Mouse (Mus musculus) cerebellum, adult 8-10 months (tissue): ENCODE data around the gene March8.

Experiments
- DNase-seq: peaks from one replicate; pipeline ENCODE4 v3.0.0; 2022

Gene March8

GRCm38 (mm10) chr6:116374136-116374535 lies 36.3 kb downstream of the March8 start:
- no peak for DNase-seq

GRCm38 (mm10) chr6:116374618-116375017 lies 36.8 kb downstream of the March8 start:
- no peak for DNase-seq

DNA sequence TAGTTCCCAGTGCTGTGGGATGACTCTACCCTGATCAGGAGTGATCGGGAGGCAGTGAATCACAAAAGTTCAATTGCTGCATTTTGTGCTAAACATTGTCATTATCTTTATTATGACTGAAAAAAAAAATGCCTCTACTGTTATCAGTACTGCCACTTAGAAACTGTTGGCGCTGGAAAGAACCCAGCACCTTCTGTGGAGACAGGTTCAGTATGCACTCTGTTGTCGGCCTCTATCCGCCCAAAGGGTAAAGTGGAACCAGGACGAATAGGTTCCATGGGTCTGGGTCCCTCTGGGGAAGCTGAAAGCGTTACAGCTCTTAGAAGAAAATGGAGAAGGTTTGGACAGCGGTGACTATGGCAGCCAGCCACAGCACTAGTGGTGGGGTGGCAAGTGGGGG lies 41.1 kb downstream of the March8 start:
- DNase-seq, result no peak

DNA sequence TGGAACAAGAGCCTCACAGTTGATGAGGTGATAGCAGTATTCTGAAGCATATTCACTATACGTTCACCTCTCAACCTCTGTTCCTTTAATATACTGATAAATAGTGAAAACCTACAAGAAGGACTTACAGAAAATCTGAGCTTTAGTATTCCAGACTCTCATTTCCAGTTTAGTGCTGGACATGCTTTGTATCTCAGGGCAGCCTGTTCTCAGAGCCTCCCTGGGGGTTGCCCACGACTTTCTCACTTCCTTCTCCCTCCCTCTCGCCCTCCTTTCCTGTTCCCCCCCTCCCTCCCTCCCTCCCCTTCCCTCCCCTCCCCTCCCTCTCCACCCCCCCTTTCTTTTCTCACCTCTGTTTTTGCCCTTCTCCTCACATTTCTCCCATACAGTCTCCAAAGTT lies 42.3 kb downstream of the March8 start:
- DNase-seq, result no peak

DNA sequence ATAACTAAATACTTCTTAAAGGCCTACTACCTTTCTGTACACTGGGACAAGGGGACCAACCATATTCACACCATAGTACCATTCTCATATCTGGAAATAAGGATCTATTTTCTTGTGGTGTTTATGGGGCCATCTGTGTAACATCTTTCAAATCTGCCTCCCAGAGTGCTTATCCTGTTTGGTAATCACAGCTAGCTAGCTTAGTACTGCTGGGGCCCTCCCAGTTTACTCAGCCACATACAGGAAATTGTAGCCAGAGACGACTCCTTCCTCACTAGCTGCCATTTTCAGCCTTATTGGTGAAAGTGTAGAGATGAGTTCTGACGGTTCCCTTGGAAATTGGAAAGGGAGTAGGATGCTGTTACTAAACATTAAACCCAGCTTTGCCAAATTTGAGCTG lies 43.8 kb downstream of the March8 start:
- no peak for DNase-seq

DNA sequence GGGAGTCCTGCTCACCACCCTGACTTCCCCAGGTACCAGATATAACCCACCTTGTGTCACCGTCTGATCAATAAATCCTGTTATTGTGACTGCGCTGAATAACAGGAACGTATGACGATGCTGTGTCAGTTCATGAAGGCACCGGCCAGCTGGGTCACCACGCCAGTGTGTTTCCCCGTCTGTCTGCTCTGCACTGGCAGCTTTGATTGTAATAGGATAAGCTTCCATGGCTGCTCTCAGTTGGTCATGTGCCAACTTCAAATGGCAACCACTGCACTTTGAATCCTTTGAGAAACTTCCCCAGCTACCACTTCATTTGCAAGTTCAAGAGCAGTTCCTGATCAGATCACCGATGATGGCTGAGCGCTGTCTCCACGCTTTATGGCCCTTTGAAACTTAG lies 45.8 kb downstream of the March8 start:
- DNase-seq, result no peak

DNA sequence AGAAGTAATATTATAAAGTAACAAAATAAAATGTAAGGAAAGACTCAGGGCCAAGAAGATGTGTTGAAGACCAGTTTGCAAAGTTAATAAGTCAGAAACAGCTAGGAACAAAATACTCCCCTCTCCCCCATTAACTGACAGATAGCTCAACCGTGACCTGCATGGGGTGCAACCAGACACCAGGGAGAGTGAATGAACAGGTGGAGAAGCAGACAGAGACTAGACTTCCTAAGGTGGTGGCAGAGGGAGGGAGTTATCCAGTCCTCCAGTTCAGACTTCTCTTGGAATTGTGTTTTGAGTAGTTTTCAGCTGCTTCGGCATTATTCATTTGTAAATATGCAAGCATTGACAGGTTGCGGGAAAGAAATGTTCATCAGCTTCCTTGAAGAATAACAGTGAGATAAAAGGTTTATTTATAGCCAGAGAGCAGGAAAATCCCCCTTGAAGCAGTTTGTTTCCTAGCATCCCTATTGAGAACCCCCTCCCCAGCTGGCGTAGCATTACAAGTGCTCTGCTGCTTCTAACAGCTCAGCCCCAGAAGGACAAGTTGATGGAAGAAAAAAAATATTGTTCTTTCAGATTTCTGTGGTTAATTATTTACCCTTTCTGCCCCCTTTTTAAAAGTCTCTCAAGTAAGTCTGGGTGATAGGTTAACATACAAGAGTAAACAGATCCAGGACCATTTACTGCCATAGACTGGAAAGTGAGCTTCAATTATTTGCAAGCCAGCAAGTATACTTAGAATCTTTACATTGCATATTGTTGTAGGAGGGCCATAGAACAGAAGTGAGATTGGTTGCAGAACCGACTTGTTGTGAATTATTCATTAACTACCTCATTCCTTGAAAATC lies 47.6 kb downstream of the March8 start:
- DNase-seq, result no peak

- DNase-seq, result no peak
These were observed 48.2 kb downstream of the March8 start for GRCm38 (mm10) chr6:116386045-116386415.

DNA sequence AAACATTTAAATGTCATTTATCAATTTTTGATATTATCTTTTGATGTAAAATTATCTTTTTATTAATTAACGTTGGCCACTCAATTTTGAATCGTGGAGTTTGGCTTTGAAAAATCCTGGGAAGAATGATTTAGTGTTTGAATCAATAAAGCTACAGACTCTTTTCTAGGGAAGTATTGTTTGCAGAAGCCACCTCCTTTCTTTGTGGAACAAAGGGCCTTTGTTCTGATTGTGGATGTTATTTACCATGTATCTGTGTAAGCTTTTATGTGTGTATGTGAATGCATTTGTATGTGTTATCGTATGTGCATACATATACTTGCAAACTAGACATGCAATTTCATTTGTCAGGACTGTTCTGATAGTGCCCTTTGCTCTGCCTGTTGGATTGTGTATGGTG lies 48.7 kb downstream of the March8 start:
- no peak for DNase-seq

- no peak for DNase-seq
These were observed 50.2 kb downstream of the March8 start for GRCm38 (mm10) chr6:116388068-116388467.

- DNase-seq, result no peak
These were observed 51.7 kb downstream of the March8 start for GRCm38 (mm10) chr6:116389481-116389880.

- DNase-seq, result no peak
These were observed 57.3 kb downstream of the March8 start for GRCm38 (mm10) chr6:116394916-116395648.

DNA sequence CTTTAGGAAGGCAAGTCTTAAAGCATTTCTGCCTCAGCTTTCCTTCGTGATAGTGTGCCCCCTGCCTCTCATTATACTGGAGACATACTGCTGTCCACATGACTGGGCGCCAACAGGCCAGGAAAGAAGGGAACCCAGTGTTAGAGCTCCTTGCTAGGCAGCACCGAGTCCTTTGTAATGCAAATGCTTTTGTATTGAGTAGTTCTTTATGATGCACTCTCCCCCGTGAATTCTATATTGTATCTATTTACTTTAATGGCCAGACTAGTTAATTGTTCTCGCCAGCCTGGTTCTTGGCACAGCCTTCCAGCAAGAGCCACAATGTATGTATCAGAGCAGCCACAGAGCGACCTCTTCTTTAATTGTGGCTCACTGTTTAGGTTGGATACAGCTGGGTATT lies 59.8 kb downstream of the March8 start:
- no peak for DNase-seq

GRCm38 (mm10) chr6:116398136-116398535 lies 60.3 kb downstream of the March8 start:
- DNase-seq, result no peak

DNA sequence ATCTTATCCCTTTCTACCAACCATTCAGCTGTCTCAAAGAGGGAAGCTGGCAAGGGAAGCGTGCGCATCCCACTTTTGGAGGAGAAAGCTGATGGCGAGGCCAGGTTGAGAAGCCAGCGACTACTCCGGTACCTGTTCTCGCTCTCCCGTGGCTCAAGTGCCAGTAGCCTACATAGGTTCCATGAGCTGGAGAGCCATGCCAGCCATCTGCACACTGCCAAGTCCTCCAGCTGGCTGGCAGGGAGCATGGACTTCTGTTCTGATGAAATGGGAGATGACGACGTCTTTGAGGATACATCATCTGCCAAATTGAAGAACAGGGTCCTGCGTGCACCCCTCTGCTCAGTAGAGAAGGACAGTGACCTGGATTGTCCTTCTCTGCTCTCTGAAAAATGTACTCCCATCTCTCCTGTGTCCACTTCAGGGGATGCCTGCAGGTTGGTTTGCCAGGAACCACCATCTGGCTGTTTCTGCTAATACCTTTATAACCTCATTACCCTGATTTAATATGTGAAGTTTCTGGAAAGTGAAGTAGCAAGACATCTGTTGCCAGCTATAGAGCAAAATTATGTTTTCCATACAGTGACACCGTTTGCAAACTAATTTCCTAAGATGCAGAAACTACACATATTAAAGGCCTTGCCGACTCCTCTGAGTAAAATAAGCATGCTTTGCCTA lies 64.1 kb downstream of the March8 start:
- DNase-seq, result peak; percentile 83

- no peak for DNase-seq
These were observed 64.6 kb downstream of the March8 start for GRCm38 (mm10) chr6:116402426-116402825.

DNA sequence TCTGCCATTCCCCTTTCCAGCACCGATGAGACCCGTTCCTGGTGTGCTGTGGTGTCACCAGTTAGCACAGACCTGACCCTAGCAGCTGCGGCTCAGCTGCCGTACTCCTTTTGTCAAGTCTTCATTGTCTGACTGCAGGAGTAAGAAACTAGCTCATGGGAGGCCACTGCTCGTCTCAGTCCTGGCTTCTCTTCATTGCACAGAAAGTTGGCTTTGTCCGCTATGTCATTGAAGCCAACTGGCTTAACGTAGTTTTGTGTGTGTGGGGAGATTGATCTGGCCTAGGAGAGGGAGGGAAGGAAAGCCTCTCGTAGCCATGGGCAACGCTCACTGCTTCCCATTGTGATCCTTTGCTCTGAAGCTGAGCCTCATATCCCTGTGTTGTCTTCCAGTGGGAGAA lies 67.4 kb downstream of the March8 start:
- DNase-seq, result no peak

DNA sequence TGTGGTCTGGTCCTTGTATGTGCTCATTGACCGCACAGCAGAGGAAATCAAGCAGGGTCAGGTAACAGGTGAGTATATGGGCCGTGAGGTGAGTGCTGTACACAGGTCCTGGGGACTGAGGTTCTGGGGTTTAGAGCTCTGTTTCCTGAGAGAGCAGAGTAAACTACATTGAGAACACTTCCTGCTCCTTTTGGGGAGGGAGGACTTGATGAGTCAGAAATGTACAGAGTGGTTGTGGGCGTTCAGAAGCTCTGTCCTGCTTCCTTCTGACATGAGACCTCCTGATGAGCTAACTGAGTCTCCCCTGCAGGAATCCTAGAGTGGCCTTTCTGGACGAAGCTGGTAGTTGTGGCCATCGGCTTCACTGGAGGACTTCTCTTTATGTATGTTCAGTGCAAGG lies 67.9 kb downstream of the March8 start:
- DNase-seq, result no peak

DNA sequence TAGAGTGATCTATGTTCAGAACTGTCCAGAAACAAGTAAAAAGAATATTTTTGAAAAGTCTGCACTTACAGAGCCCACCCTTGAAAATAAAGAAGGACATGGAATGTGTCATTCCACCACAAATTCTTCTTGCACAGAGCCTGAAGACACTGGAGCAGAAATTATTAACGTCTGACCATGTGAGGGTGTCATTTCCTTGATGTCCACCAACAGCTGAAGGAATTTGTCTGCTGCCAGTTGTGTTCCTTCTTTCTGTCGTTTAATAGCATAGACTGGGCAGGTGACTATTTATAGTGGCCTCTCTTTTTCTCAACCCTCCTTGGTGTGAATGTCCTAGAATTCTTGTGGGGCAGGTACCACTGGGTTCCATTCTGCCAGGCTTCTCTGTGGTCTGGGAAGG lies 68.3 kb downstream of the March8 start:
- DNase-seq, result no peak

- no peak for DNase-seq
These were observed 68.9 kb downstream of the March8 start for GRCm38 (mm10) chr6:116406680-116407079.

DNA sequence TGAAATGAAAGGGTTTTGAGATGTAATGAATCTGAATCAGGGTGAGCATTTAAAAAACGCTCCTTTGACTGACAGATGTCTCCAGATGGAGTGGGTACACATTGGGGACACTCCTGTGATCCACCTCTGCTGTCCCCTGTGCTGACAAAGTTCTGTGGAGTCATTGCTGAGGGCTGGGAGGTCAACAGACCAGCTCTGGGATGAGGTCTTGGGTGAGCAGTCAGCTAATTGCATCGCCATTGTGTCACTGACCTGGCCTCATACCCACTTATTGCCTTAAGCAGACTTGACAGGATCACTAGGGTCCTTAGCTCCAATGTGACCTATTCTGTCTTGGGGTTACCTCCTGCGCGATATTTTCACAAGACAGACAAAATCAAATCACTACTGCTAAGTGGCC lies 69.4 kb downstream of the March8 start:
- no peak for DNase-seq

DNA sequence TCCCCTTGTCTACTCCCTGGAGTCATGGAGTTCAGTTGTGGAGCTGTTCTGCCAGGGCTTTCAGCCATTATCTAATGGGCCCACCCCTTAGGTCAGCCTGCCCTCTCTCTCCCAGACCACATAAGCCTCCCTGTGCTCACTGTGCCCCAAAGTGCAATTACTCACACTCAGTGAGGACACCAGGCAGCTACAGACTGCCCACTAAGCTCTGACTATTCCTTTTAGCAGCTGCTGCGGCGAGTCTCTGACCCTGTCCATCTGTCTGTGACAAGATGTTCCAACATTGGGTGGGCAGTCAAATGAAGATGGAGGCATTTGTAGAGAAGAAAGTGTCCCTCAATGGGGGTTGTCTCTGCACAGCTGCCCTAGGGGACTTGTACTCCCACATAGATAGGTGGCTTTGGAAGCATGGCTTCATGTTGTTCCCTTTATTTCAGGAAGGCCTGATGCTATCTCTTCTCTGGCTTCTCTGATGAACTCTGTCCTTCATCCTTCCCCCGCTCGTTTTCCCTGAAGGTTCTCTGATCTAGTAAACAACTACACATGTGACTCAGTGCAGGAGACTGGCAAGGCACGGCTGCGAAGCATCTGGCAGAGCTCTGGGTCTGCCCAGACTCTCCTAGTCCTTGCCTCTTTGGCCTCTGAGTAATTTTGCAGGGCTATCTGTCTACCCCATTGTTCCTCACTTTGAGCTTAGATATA lies 70.3 kb downstream of the March8 start:
- DNase-seq, result no peak

- no peak for DNase-seq
These were observed 72.6 kb downstream of the March8 start for GRCm38 (mm10) chr6:116410436-116410835.
